Mouse (Mus musculus) cerebellum, adult 9-11 months (tissue): Measurements from ENCODE around the gene Ptbp1.

Source experiments
- DNase-seq: peaks from one replicate; pipeline ENCODE4 v3.0.0; 2022

The Ptbp1 gene

DNA sequence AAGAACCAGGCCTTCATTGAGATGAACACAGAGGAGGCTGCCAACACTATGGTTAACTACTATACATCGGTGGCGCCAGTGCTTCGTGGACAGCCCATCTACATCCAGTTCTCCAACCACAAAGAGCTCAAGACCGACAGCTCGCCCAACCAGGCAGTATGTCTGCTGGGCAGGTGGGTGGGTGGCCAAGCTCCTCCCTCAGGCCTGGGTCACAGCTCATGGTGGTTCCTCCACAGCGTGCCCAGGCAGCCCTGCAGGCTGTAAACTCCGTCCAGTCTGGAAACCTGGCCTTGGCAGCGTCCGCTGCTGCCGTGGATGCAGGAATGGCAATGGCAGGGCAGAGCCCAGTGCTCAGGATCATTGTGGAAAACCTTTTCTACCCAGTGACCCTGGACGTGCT lies 4.9 kb downstream of the Ptbp1 start:
- DNase-seq, result peak; percentile 47

DNA sequence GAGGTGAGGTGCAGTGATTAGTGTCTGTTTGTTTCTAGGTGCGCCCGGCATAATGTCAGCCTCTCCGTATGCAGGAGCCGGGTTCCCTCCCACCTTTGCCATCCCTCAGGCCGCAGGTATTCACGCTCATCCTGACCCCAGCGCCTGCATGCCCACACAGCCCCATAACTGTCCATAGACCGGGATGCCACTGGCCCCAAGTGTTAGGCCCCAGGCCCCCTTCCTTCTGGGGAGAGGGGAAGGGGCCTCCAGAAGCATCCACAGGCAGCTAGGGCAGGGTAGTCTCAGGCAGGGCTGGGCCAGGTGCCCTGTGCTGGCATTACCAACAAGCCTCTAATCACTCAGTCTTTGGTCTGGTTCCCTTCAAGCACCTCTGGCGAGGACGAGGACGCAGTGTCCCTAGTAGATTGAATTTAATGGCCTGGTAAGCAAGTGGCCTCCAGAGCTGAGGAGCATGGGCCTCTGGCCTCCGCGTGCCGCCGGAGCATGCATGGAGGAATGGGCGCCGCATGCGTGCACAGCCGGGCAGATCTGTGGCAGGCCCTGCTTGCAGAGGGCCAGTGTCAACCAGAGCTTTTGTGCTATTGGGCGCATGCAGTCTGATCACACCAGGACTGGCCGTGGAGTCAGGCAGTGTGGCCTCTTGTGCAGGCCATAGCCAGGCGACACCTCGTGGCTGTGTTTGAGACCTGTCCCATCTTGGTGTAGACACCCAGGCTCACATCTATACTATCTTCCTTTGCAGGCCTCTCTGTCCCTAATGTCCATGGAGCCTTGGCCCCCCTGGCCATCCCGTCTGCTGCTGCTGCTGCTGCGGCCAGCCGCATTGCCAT lies 6.1 kb downstream of the Ptbp1 start:
- DNase-seq, result peak; percentile 46

DNA sequence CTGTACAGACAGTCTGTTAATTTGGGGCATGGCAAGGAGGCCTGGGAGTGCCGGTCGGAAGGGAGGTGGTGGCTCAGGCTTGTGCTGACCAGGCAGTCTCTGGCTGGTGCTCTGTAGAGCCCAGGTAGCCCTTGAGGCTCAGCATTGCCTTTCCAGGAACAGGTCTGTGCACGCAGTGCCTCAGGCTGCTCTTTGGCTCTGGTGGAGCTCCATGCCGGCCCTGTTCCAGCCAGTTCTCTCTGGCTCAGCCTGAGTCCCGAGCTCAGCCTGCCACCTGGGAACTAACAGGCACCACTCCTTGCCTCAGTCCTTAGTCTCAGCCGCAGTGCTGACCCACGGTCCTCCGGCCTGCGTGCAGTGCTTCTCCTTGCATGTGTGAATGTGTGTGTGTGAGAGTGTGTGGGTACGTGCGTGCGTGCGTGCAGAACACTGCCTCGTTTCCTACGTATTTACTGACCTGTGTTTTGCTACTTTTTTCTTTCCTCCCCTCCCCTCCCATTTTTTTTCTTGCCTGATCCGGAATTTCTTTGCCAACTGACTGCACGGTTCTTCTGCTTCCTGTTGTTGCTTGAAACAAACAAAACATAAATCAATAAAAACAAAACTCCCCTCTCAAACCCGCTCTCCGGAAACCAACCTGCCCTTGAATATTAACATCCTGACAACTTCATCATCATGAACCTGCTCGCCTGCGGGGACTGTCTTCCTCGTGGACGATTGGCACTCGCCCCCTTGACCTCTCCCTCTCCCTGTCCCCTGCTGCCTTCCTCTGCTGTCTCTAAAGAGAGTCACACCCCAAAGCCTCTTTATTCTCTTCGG lies 7.2 kb downstream of the Ptbp1 start:
- DNase-seq, result peak; percentile 84

DNA sequence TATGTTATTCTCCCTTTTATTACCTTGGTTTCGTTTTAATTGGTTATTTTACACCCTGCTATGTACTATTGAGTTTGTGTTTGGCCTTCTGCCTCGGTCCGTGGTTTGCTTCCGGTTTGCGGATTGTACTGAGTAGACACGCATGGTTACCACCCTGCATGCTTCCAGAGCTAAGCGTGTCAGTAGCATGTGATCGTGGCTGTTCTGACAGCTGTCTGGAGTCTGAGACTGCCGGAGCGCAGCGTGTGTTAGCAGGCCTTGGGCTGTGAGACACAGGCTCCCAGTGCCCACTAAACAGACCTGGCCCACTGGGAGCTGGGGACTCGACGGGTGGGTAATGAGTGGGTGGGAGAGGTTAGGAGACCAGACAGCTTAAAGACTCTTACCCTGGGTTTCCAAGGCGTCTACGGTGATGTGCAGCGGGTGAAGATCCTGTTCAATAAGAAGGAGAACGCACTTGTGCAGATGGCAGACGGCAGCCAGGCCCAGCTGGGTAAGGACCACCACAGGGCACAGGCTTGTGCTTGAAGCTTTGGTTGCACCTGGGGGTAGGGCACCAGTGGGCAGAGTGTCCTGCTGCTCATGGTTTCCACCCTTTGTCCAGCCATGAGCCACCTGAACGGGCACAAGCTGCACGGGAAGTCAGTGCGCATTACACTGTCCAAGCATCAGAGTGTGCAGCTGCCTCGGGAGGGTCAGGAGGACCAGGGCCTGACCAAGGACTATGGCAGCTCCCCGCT lies 8.0 kb downstream of the Ptbp1 start:
- peak; percentile 34 for DNase-seq

DNA sequence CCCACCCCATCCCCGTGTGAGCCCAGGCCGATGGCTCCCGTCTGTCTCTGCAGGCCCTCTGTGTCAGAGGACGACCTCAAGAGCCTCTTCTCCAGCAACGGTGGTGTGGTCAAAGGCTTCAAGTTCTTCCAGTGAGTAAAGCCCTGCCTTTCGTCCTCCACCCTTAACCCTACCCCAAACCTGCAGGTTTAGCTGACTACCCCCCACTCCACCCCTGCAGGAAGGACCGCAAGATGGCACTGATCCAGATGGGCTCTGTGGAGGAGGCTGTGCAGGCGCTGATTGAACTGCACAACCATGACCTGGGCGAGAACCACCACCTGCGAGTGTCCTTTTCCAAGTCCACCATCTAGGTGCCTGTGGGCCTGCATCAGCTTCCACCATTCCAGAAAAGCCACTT lies 8.7 kb downstream of the Ptbp1 start:
- peak; percentile 54 for DNase-seq

DNA sequence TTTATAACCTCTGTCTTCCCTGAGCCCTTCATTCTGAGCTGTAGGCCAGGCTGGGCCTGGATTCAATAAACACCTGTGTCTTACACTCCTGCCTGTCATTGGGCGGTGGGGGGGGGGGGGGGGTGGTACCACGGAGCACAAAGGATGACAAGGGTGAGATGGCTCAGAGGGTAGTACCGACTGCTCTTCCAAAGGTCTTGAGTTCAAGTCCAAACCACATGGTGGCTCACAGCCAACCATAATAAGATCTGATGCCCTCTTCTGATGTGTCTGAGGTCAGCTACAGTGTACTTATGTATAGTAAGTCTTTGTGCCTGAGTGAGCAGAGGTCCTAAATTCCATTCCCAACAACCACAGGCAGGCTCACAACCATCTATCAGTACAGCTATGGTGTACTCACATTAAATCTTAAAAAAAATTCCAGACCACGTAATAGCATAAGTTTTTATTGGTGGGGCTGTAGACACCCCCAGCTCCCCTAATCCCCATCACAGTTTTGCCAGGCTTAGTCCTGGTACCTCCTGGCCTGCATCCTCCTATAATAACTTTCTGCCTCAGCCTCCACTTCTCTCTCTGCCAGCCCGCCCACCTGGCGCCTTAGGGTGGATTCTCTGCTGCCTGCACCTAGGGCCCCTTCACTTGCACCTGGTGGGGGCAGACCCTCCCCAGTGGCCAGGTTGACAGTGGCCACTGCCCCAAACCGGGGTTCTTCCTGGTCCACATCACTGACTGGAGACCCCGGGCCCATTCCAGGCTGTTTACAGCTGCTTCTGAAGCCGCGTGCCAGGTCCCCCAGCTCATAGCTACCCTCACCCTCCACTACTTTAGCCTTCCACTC lies 10.3 kb downstream of the Ptbp1 start:
- peak; percentile 45 for DNase-seq

DNA sequence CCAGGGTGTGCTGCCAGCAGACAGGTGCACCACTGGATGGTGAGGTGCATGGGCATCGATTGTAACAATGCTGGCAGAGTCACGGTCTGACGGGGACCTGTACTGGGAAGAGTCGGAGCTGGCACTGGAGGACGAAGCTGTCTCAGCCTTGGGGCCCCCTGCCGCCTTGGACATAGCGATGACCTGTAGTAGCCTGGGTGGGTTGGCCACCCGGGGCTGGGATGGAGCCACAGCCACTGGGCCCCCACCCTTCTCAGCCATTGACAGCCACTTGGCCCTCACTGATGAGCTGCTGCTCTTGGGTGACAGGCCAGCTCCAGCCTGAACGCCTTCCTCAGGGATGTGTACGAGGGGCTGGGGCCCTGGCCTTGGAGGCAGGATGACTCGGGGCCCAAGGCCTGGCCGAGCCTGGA lies 11.0 kb downstream of the Ptbp1 start:
- peak; percentile 56 for DNase-seq

DNA sequence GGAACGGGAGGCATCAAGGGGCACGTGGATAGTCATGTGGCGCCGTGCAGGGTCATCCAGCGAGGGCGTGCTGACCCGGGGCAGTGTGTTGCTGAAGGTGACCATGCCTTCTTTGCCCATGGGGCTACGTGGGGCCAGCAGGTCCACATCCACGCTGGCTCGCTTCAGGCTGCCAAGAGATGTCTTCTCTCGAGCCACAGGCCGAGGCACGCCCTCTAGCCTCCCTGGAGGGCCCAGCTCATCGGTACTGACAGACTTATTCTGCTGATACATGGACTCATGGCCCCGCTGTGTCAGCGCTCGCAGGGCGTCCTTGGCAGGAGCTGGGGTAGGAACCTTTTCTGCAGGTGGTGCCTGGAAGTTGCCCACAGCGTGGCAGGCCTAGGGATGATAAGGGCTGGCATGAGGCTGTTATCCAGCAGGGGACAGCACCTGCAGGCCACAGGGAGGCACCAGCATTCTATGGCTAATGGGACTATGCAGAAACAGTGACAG lies 11.6 kb downstream of the Ptbp1 start:
- DNase-seq, result no peak

DNA sequence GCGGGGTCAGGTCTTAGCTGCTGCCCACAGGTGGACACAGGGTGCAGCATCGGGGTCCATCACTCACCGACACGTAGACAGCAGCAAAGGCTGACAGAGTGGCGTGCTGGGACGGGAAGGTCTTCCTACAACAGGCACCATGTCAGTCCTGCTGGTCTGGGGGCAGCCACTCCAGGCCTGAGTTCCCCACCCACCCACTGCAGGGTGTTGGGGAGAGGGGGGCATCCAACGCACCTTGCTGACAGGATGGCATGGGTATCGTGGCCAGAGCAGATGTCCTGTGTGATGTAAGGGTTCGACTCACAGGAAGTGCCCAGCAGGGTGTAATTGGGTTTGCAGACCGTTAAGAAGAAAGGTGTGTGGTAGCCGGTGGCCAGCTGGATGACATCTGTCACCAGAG lies 12.4 kb downstream of the Ptbp1 start:
- DNase-seq, result peak; percentile 50

DNA sequence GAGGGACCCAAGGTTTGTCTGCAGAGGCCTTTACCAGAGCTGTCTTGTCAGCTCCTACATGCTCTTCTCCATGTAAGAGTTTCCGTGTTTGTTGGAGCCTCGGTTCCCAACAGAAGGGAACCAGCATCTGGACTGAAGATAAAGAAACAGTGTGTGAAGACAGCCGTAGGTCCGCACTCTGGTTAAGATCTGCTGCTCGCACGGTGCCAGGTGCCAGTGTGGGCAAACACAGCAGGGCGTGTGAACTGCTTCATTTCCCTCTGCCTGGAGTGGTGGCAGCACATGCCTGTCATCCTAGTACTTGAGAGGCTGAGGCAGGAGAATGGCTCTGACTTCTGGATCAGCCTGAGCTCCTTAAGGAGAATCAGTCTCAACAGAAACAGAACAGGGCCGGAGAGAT lies 17.6 kb downstream of the Ptbp1 start:
- no peak for DNase-seq

DNA sequence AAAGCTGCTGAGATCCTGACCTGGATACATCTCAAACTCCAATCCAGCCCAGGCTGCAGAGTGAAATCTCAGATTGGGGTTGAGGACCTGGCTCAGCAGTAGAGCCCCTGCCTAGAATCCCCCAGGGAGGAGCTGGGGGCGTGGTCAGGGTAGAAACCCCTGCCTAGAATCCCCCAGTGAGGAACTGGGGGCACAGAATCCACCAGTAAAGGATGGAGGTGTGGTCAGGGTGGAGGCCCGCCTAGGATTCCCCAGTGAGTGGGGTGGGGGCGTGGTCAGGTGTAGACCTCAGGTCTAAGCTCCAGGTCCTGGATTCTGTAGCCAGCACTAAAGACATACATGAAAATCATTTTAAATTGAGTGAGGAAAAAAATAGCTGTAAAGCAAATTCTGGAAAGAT lies 18.6 kb downstream of the Ptbp1 start:
- peak; percentile 43 for DNase-seq

DNA sequence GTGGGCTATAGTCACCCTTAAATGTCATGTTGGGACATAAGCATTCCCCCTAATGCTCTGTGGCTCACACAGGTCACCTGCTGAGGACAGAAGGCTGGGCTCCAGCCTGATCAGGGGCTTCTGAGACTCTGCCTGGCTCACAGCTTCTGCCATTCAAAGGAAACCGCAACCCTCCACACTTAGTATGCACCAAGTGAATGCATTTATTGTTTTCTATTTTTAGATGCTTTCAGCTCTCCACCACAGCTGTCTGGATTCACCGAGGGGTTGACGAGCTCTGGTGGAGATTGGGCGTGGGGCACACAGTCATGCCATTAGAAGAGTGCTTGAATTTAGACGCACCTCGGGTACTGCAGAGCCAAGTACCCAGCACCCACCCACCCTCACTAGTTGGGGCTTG lies 19.1 kb downstream of the Ptbp1 start:
- DNase-seq, result no peak

DNA sequence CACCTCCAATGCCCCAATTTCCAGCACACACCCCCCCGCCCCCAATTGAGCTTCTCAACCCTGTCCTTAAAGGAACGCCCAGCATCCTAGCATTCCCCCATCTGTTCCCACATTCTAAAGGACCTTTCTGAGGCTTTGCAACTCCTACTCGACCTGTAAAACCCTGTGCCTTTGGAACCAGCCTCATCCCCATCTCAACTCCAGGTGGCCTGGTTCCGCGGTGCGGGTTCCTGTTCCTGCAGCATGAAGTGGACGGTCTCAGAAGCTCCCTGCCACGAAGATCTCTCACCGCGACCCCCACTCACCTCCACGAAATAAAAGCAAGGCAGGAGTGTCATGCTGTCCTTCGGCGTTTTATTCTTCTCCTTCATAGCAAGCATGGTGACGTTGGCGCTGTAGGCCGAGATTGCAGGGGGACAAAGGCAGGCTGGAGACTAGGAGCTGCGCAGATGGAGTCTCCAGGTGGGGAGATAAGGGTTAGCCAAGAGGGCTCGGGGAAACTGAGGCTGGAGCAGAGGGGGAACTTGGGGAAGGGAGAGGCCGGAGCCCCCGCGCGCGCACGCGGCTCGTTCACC lies 19.6 kb downstream of the Ptbp1 start:
- peak; percentile 53 for DNase-seq

DNA sequence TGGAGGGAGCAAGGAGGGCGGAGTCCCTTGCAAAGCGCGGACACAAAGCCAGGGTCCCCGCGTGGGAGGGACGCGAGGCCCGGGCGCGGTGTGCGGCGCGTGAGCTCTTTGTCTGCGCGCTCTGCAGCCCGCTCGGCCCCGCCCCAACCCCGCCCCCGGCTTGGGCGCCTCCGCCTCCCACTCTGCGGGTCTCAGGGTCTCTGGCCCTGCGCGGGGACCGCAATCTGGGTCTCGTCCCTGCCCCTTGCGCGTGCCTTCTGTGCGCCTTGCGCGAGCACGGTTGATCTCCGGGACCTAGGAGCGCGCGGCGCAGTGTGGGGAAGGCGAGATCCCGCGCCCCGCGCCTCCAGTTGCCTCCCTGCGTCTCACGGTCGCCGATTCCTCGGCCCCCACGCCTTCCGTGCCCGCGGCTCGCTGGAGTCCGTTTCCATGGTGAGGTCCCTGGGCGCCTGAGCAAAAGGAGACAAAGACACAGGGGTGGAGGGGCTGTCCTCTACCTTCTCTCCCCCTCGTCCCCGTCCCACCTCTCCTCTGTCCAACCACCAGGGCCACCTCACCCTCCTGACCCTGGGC lies 20.1 kb downstream of the Ptbp1 start, which contains the start of the genes Prtn3 and Plppr3:
Gene Prtn3 (plus strand): TSS at position 187 of the 573 bp plus-strand sequence.
Gene Plppr3 (minus strand): TSS at position 345 of the 573 bp plus-strand sequence.
- peak; percentile 57 for DNase-seq

DNA sequence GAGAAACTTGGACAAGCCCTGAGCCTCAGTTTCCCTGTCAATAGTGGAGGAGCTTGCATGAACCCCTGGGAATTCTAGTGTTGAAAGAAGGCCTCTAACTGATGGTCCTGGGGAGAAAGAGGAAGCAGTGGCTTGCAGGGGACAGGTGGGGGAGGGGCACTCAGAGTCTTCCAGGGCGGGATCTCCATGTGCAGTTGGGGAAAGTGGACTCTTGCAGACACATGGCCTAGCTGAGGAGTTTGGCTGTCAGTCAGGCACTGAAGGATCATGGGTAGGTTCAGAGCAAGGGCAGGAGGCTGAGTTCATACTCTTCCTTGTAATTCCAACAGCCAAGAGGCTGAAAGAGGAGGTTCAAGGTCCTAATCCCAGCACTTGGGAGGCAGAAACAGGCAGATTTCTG lies 22.9 kb downstream of the Ptbp1 start:
- DNase-seq, result no peak

DNA sequence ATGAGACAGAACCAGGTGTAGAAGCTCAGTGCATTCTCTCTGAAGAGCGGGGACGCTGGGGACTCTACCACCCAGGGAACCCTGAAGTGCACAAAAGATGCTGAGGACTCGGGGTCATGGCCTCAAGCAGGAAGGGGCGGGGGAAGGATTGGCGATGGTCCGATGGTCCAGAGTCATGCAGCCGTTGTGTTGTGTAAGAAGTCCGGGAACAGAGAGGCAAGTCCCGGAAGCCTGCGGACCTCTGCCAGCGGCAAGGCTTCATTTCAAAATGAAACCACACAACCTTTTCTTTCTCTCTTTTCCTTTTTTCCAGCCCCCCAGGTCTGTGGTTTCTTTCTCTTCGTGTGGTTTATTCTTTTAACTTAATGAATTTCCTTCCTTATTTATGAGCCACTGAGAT lies 23.5 kb downstream of the Ptbp1 start:
- no peak for DNase-seq

DNA sequence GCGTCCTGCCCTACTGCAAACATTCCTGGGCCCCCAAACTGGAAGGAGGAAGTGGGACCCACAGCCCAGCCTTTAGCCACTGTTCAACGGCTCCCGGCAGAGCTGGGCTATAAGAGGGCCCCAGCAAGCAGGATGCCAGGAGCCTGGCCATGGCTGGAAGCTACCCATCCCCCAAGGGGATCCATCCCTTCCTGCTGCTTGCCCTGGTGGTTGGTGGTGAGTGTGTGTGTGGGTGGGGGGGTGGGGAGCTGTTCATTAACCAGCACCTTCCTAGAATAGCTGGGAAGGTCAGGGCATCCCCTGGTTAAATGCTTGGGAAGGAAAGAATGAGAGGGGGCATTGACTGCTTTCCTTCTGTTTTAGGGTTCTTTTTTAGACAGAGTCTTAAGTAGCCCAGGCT lies 25.3 kb downstream of the Ptbp1 start:
- no peak for DNase-seq

DNA sequence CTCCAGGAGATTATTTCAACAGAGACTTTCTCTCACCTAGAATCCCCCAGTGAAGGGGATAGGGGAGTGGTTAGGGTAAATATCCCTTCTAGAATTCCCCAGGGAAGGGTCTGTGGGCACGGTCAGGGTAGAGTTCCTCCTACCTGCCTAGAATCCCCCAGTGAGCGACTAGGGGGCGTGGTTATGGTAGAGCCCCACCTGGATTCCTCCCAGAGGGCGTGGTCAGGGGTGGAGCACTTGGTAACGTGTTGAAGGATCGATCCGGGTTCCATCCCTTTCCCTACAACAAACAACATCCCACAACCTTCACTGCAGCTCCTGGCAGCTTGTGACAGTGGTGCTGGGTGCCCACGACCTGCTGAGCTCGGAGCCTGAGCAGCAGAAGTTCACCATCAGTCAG lies 26.5 kb downstream of the Ptbp1 start:
- no peak for DNase-seq

DNA sequence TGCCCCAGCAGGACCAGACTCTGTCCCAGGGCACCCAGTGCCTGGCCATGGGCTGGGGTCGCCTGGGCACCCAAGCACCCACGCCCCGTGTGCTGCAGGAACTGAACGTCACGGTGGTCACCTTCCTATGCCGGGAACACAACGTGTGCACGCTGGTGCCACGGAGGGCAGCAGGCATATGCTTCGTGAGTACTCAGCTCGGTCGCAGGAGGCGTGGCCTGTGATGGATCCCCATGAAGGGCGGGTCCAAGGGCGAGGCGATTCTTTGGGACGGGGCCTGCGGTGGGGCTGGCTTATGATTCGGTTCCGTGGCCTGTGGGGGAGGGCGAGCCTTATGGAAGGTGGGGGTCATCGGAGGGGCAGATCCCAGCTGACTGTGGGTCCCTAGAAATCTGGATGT lies 27.8 kb downstream of the Ptbp1 start:
- no peak for DNase-seq

DNA sequence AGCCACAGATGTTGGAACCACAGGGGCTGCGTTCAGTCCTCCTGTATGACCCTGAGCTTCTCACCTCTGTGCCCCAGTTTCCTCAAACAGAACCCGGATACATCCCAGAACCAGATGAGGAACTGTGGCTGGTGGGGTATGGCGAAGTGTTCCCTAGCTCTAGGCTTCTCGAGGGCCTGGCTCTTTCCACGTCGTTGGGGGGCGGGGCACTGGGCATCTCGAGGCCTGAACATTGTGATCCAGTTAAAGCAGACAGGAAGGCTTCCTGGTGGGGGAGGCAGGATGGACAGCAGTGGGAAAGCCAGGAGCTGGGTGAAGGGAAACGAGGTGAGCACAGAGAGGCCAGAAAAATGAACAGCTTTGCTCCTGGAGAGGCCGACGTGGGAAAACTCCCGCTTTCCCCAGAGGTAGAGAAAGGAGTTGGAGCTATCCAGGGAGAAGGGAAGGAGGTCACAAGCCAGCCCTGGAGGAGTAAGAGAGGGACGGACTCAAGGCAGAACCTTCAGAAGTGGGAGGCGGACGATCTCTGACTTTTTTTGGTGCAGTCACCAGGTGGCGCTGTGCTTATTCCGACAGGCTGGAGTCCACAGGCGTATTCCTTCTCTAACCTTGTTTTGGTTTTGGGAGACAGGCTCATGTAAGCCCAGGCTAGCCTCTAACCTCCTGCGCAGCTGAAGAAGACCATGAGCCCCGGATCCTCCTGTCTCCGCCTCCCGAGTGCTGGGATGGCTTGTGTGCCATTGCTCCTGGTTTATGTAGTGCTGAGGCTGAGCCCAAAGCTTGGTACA lies 29.3 kb downstream of the Ptbp1 start:
- DNase-seq, result peak; percentile 83

DNA sequence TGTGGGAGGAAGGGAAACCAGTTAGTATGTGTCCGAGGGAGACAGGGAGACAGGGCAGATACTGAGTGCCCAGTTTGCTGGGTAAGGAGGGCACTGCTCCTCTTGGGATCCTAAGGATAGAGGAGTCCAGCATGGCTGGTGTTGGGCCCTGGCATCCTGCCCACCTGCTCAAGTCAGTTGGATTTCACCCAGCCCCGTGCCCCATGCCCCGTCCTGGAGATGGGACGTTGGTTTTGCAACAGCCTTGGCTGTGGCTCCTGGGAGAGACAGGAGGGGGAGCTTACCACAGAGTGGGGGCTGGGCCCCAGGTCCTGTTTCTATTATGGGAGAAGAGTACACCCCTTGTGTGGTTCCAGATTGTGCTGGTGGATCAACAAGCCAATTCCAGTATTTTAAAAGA lies 30.2 kb downstream of the Ptbp1 start:
- peak; percentile 55 for DNase-seq
